Mouse (Mus musculus): Measurements from ENCODE around the gene Man1b1. TPM values are rescaled to one million over a fixed set of nuclear protein-coding genes. Genes with fewer than 3 reads are reported as not detected.
A peak's percentile ranks its signal among the peaks of the same experiment; 100 is the strongest.

The Man1b1 gene
- total and polyA plus RNA-seq, 3 experiments: 8.2 to 22.5 (median 21.6) TPM

DNA sequence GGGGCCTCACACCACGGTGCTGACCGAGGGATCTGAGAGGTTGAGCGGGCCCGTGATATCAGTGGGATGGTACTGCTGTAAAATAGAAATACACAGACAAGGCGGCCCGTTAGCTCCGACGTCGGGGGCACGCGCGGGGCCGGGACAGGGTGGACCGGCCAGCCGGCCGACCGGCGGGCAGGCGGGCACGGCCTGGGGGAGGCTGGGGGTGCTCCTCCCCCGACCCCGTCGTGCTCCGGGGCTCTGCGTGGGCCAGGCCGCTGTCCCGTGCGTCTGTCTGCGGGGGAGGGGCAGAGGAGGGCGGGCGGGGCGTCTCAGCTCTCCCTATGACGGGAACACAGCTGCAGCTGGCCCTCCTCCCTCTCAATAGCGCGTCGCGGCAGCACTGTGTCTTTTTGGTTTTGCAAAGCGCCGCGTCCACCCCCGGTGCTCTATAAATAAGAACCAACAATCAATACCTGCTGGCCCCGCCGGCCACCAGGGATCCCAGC lies 40.0 kb upstream of the Man1b1 start:
- peak overlapping the region; percentile 51 for H3K4me3 ChIP-seq
- no peaks in the 10 kb centered on the region for H3K36me3 ChIP-seq (ENCODE audit: control insufficient read depth, insufficient read depth, low read length)
- H3K9ac ChIP-seq (ENCODE audit: low read depth, low read length): peak overlapping the region; percentile 62
- H3K27ac ChIP-seq: peak overlapping the region; percentile 51; the same call in 1 of the 2 replicates
- H3K27me3 ChIP-seq (ENCODE audit: control insufficient read depth, insufficient read depth, low read length): peaks cover 8% of the 10 kb centered on the region
- peak; percentile 50 to 62 for DNase-seq
- no peaks in the 10 kb centered on the region for H3K79me2 ChIP-seq (replicated peaks; ENCODE audit: control insufficient read depth, insufficient read depth, low read length)
- TF ChIP-seq CTCF (IDR thresholded peaks at IDR 0.05): no peak
- TF ChIP-seq EP300 (IDR thresholded peaks at IDR 0.05; ENCODE audit: insufficient read depth, low read depth, low read length): no peak
- no peak for TF ChIP-seq POLR2A (IDR thresholded peaks at IDR 0.05; ENCODE audit: insufficient read depth, low read depth, low read length)
- 2% methylated on average over 43 of the region's 43 CpGs for WGBS
- peaks cover 4% of the 10 kb centered on the region for H3K4me1 ChIP-seq (ENCODE audit: control insufficient read depth, insufficient read depth, low read length)
- intact Hi-C loops (cut with DNase I): loop anchor here (2.0 kb wide), 2 partner anchors 13 to 33 kb away; no protein-coding TSS in a partner anchor

DNA sequence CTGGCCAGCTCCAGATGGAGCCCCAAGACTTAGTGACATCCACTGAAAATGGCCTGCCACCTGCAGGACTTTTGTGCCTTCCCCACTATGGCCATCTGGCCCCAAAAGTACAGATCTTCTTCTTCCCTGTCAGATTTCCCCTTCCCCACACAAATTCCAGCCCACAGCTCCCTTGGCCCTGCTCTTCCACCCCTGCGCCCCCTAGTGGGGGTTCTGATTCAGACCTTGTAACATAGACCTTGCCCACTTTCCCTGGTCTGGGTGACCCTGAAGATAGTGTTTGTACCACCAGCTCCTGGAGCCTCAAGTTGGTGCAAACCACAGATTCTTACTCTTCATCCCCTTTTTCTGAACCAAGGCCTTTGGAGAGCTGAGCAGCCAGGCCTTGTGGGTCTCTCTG lies 39.3 kb upstream of the Man1b1 start:
- 5% methylated on average over 1 of the region's 1 CpGs for WGBS
- Histone ChIP-seq H3K27ac (peak overlapping the region; percentile 51; the same call in 1 of the 2 replicates), H3K36me3 (ENCODE audit: control insufficient read depth, insufficient read depth, low read length) (no peaks in the 10 kb centered on the region), H3K27me3 (ENCODE audit: control insufficient read depth, insufficient read depth, low read length) (peaks cover 8% of the 10 kb centered on the region), H3K4me1 (ENCODE audit: control insufficient read depth, insufficient read depth, low read length) (peaks cover 2% of the 10 kb centered on the region; the same call in 1 of the 2 replicates), H3K79me2 (replicated peaks; ENCODE audit: control insufficient read depth, insufficient read depth, low read length) (no peaks in the 10 kb centered on the region), H3K9ac (ENCODE audit: low read depth, low read length) (peak overlapping the region; percentile 62), H3K4me3 (peak overlapping the region; percentile 51)
- peak; percentile 75 to 86 for DNase-seq
- intact Hi-C loops (cut with DNase I): loop anchor here (2.0 kb wide), 2 partner anchors 14 to 34 kb away; no protein-coding TSS in a partner anchor
- TF ChIP-seq CTCF (IDR thresholded peaks at IDR 0.05): no peak; the same call in 1 of the 2 replicates
- TF ChIP-seq EP300 (IDR thresholded peaks at IDR 0.05; ENCODE audit: insufficient read depth, low read depth, low read length): 0 out of 2 replicates have a peak, but pooled peaks have one; percentile 28

DNA sequence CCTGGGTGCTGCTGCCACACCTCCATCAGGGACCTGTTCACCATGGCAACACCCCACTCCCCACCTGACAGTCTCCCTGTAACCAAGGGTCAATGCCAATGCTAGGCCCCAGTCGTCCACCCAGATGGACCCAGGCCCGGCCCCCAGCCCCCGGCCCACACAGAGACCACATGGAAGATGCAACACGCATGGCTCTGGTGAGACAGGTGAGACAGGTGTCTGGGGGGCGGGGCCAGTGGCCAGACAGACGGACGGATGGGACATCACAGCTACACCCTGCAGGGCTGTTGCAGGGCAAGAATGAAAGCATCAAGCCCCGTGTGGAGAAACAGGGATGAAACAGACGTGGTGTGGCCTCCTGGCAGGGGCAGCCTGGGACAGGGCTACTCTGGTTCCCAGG lies 38.4 kb upstream of the Man1b1 start:
- no peak overlapping the region for H3K27ac ChIP-seq
- 71% methylated on average over 9 of the region's 9 CpGs for WGBS
- no peaks in the 10 kb centered on the region for H3K36me3 ChIP-seq (ENCODE audit: control insufficient read depth, insufficient read depth, low read length)
- no peak overlapping the region for H3K9ac ChIP-seq (ENCODE audit: low read depth, low read length)
- DNase-seq: no peak
- intact Hi-C loops (cut with DNase I): loop anchor here (2.0 kb wide), 2 partner anchors 15 to 35 kb away; no protein-coding TSS in a partner anchor
- H3K4me1 ChIP-seq (ENCODE audit: control insufficient read depth, insufficient read depth, low read length): peaks cover 2% of the 10 kb centered on the region; the same call in 1 of the 2 replicates
- no peak for TF ChIP-seq POLR2A (IDR thresholded peaks at IDR 0.05; ENCODE audit: insufficient read depth, low read depth, low read length)
- no peak overlapping the region for H3K4me3 ChIP-seq
- H3K79me2 ChIP-seq (replicated peaks; ENCODE audit: control insufficient read depth, insufficient read depth, low read length): no peaks in the 10 kb centered on the region
- H3K27me3 ChIP-seq (ENCODE audit: control insufficient read depth, insufficient read depth, low read length): peaks cover 8% of the 10 kb centered on the region

DNA sequence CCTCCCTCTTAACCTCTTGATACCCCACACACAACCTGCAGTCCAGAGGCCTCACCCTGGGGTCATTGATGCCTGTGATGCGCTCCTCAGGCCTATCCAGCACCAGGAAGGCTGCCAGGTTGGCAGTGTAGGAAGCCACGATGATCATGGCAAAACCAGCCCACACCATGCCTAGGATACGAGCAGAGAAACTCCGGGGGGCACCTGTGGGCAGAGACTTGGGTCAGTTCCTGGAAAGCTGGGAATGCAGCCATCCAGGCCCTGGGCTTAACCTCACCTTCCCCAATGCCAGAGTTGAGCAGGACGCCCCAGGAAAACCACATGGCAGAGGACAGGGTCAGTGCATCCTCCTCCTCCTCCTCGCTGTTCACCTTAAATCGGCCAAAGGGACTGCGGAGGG lies 35.0 kb upstream of the Man1b1 start:
- H3K27me3 ChIP-seq (ENCODE audit: control insufficient read depth, insufficient read depth, low read length): peaks cover 1% of the 10 kb centered on the region; the same call in 1 of the 2 replicates
- TF ChIP-seq EP300 (IDR thresholded peaks at IDR 0.05; ENCODE audit: insufficient read depth, low read depth, low read length) (no peak), POLR2A (IDR thresholded peaks at IDR 0.05; ENCODE audit: insufficient read depth, low read depth, low read length) (no peak), CTCF (IDR thresholded peaks at IDR 0.05) (no peak)
- no peaks in the 10 kb centered on the region for H3K79me2 ChIP-seq (replicated peaks; ENCODE audit: control insufficient read depth, insufficient read depth, low read length)
- no peak overlapping the region for H3K9ac ChIP-seq (ENCODE audit: low read depth, low read length)
- peaks cover 2% of the 10 kb centered on the region; the same call in 1 of the 2 replicates for H3K4me1 ChIP-seq (ENCODE audit: control insufficient read depth, insufficient read depth, low read length)
- H3K27ac ChIP-seq: no peak overlapping the region
- intact Hi-C loops (cut with DNase I): no loop called here
- 74% methylated on average over 8 of the region's 8 CpGs for WGBS
- no peak for DNase-seq
- H3K36me3 ChIP-seq (ENCODE audit: control insufficient read depth, insufficient read depth, low read length): no peaks in the 10 kb centered on the region
- no peak overlapping the region for H3K4me3 ChIP-seq

DNA sequence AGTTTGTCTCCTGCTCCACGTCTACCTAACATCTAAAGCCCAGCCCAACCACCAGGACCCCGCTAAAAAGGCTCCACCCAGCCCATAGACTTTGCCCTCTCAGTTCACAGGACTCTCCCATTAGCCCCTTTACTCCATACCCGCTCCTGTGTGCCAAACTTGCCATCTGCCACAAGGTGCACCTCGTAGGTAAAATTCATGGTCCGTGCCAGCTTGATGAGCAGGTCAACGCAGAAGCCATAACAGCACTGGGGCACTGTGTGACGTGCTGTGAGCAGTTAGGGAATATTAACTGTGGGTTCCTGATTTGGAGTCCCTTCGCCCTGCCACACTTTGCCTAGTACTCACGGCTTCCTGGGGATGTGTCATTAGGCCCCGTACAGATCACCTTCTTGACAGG lies 34.1 kb upstream of the Man1b1 start:
- H3K4me1 ChIP-seq (ENCODE audit: control insufficient read depth, insufficient read depth, low read length): no peaks in the 10 kb centered on the region
- no peak for TF ChIP-seq CTCF (IDR thresholded peaks at IDR 0.05)
- no peak for TF ChIP-seq POLR2A (IDR thresholded peaks at IDR 0.05; ENCODE audit: insufficient read depth, low read depth, low read length)
- no peak for TF ChIP-seq EP300 (IDR thresholded peaks at IDR 0.05; ENCODE audit: insufficient read depth, low read depth, low read length)
- peaks cover 1% of the 10 kb centered on the region; the same call in 1 of the 2 replicates for H3K27me3 ChIP-seq (ENCODE audit: control insufficient read depth, insufficient read depth, low read length)
- H3K36me3 ChIP-seq (ENCODE audit: control insufficient read depth, insufficient read depth, low read length): no peaks in the 10 kb centered on the region
- no peak overlapping the region for H3K9ac ChIP-seq (ENCODE audit: low read depth, low read length)
- H3K79me2 ChIP-seq (replicated peaks; ENCODE audit: control insufficient read depth, insufficient read depth, low read length): no peaks in the 10 kb centered on the region
- no peak overlapping the region for H3K4me3 ChIP-seq
- WGBS: 78% methylated on average over 10 of the region's 10 CpGs
- intact Hi-C loops (cut with DNase I): no loop called here
- no peak overlapping the region for H3K27ac ChIP-seq
- DNase-seq: no peak

DNA sequence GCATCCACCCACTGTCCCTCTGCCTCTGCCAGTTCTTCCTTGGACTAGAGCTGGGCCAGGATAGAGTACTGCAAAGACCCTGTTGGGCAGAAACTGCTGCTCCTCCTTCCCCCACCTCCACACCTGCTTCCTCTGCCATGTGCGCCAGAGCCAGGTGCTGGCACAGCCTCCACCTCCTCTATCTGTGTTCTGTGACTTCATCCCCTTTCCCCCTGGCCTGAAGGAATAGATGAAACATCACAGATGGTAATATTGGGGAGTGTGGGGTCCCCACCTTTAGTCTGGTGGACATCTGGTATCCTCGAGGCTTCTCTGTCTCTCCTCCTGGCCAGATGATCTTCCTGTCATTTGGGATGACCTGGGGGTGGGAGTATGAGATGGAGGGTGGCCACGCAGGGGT lies 28.7 kb upstream of the Man1b1 start:
- Histone ChIP-seq H3K9ac (ENCODE audit: low read depth, low read length) (no peak overlapping the region), H3K27ac (no peak overlapping the region), H3K4me1 (ENCODE audit: control insufficient read depth, insufficient read depth, low read length) (no peaks in the 10 kb centered on the region), H3K4me3 (no peak overlapping the region), H3K27me3 (ENCODE audit: control insufficient read depth, insufficient read depth, low read length) (peaks cover 5% of the 10 kb centered on the region), H3K79me2 (replicated peaks; ENCODE audit: control insufficient read depth, insufficient read depth, low read length) (no peaks in the 10 kb centered on the region), H3K36me3 (ENCODE audit: control insufficient read depth, insufficient read depth, low read length) (no peaks in the 10 kb centered on the region)
- intact Hi-C loops (cut with DNase I): no loop called here
- DNase-seq: no peak
- WGBS: 60% methylated on average over 3 of the region's 3 CpGs
- TF ChIP-seq POLR2A (IDR thresholded peaks at IDR 0.05; ENCODE audit: insufficient read depth, low read depth, low read length) (no peak), EP300 (IDR thresholded peaks at IDR 0.05; ENCODE audit: insufficient read depth, low read depth, low read length) (no peak), CTCF (IDR thresholded peaks at IDR 0.05) (no peak)
